Mouse (Mus musculus): ENCODE results near the gene Lmln.
"Not testable (repeated sequence)": the region's sequence is repeated elsewhere in the genome, so short reads cannot be mapped to it uniquely, and the experiment has no call there.

Lmln gene

DNA sequence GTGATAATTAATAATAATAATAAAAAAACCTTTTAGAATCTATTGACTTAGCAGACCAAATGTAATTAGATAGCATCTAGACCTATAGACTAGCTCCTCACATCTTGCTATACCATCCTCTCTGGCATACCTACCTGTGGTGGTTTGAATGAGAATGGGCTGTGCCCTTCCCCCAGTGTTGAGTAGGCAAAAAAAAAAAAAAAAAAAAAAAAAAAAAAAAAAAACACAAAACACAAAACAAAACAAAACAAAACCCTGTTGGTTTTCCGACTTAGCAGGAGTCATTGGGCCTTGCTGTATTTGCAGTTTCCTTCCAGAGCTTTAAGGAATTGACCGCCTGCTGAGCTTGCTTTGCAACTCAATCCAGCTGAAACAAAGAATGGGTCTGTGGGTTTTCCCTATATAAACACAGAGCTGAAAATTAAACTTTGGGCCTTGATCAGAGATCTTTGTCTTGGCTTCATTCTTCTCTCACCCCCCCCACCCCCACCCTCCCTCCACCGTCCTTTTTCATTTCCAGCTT, 79.5 kb downstream of the Lmln start:
- no peak for DNase-seq

DNA sequence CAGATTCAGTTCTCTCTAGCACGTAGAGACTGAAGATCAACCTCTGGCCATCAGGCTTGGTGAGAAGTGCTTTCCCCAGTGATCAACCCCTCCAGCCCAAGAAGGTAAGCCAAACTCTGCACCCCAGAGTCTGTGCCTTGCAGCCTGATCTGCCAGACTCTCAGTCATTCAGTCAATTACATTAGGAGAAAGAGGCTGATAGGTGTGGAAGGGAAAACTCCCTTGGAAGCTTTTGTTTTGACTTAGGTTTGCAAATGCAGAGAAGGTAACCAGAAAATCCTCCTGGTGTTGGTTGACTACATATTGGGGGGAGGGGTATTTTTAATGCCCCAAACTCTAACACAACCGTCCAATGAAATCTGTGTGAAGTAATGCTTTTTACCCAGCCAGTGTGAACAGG, 81.1 kb downstream of the Lmln start:
- DNase-seq, result no peak

- DNase-seq, result peak in 1 of 2 experiments; percentile 7
Measured at GRCm38 (mm10) chr16:33146185-33146584, 83.9 kb downstream of the Lmln start.

DNA sequence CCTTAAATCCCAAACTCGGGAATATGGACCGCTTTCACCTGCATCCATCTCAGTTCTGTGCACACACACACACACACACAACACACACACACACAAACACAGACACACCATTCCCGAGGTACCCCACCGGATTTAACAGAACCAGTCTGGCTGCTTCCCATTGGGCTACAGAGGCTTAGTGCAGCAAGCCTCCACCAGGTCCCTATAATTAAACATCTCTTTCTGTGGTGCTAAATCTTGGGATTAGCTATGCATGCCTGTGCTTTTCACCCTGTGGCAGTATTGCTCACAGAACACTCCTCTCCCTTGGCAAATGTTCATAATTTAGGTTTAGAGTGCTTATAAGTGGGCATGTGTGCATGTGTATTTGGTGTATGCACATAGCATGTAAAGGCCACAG, 85.8 kb downstream of the Lmln start:
- no peak for DNase-seq

DNA sequence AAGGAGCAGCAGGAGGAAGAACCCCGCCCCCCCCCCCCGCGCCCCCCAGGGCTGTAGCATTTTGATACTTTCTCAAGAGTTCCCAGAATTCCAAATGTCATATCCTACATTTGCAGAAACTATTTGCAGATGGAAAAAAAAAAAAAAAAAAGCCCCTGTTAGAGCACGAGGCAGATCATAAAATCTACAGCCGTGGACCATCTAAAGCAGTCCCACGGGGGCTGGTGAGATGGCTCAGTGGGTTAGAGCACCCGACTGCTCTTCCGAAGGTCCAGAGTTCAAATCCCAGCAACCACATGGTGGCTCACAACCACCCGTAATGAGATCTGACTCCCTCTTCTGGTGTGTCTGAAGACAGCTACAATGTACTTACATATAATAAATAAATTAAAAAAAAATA, 88.6 kb downstream of the Lmln start:
- not testable (repeated sequence) for DNase-seq

GRCm38 (mm10) chr16:33151558-33151957, 89.2 kb downstream of the Lmln start:
- no peak for DNase-seq

DNA sequence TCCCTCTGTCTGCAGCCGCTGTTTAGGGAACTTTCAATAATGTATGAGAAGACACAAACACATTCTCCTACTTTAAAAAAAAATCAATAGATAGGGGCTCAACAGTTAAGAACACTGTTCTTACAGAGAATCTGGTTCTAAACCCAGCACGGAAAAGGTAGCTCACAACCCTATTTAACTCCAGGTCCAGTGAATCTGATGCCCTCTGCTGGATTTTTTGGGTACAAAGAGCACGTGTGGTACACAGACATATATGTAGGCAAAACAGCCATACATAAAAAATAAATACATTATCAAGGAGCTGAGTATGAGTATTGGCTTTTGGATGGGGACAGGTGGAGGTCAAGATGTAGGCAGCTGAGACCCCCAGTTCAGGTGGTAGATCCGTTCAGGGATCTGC, 92.7 kb downstream of the Lmln start:
- peak; percentile 46 to 50 for DNase-seq

- DNase-seq, result no peak
Measured at GRCm38 (mm10) chr16:33158006-33158405, 95.7 kb downstream of the Lmln start.

- DNase-seq, result no peak
Measured at GRCm38 (mm10) chr16:33158590-33159071, 96.3 kb downstream of the Lmln start.

DNA sequence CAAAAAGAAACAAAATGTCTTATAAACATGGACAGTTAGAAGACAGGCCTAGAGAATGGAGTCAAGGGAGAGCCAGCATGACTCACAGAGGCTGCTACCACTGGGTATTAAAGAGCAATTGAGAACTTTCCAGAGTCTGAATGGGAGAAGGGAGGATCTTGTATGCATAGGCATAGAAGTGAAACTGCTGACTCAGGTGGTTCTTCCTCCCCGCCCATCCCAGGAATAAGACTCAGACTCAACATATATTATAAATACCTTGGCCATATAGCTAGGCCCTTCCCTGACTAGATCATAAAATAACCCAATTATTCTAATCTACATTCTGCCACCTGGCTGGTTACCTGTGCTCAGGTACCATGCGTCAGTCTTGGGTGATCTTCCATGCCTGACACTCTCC, 97.0 kb downstream of the Lmln start:
- DNase-seq, result no peak

- DNase-seq, result no peak
Measured at GRCm38 (mm10) chr16:33163330-33164090, 101.2 kb downstream of the Lmln start.

GRCm38 (mm10) chr16:33166284-33166683, 104.0 kb downstream of the Lmln start:
- DNase-seq, result peak; percentile 76 to 77

DNA sequence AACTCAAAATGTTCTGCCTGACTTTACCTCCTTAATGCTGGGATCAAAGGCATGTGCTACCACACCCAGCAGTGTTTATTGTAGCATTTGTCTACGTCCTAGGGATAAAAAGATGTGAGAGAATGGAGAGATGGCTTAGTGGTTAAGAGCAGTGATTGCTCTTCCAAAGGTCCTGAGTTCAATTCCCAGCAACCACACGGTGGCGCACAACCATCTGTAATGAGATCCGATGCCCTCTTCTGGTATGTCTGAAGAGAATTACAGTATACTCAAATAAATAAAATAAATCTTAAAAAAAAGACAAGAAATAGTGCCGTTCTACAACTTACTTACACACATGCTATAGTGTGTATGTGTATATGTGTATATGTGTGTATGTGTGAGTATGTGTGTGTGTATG, 105.2 kb downstream of the Lmln start:
- peak; percentile 35 to 40 for DNase-seq

GRCm38 (mm10) chr16:33169471-33170034, 107.2 kb downstream of the Lmln start:
- DNase-seq, result no peak

DNA sequence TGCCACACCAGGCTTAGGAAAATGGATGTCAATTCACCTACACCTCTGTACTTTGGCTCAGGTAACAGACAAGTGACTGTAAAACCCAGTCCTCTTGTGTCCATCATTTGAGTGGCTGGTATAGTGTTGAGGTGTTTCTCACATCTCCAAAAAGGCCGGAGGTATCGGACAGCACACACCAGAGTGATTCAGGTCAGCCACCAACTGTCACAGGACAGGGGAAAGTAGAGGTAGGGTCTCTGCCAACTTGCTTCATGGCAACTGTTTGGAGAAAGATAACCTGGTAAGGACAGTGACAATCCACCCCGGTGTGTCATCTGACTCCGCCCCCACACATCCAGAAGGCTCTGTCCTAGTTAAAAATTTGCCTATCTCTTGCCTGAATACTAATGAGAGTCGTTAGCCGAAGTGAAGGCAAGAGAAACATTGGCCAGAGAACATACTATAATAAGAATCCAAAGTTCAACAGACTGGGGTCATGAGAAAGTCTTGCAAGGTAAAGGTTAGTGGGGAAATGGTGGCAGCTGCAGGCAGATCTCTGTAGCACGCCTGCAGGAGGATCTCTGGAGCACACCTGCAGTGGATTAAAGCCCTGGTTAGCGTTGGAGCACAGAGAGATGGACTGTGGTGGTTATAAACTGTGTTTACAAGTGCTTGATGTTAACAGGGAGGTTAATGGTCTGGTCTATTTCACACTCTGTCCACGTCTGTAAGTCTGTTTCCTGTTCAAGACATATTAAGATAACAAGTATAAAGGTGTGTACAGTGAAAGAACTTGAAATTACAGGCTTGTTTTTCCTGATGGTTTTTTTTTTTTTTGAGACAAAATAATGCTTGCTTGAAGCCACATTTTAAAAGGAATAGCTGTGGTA, 108.6 kb downstream of the Lmln start:
- DNase-seq, result no peak

DNA sequence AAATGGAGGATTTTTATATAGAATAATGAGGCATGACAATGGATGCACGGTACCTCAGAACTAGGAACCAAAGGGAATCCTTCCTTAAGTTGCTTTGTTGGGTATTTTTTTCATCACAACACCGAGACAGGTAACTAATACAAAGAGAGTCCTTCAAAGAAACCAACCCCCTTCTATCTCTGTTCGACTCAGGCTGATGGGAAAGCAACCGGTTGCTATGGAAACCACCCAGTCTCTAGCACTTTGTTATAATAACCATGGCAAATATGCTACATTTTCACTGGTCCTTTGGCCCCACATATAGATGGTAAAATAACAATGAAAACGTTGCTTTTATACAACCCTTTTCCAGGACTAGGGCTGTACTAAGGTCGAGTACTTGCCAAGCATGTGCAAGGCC, 109.5 kb downstream of the Lmln start:
- DNase-seq, result no peak

GRCm38 (mm10) chr16:33173151-33173550, 110.8 kb downstream of the Lmln start:
- no peak for DNase-seq

GRCm38 (mm10) chr16:33174695-33175094, 112.4 kb downstream of the Lmln start:
- no peak for DNase-seq

DNA sequence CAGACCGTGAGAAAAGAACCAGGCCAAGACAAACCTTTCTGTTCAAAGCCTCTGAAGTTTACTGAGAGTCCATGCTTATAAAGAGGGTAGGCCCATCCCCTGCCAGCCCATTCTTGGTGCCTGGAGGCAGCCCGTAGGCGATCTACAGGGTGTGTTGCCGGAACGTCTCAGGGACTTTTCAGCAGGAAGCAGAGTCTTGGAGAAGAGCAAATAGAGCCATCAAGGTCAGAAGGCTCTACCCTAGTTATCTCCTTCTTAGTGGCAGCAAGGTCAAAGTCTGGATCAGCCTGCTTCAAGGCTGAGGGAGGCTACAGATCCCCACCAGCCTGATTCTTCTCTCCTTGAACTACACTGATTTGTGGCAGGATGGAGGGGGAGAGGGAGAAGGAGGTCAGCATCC, 114.5 kb downstream of the Lmln start:
- DNase-seq, result not testable (repeated sequence)
